Mouse (Mus musculus): ENCODE data around the gene Ggta1. TPM values are rescaled to one million over a fixed set of nuclear protein-coding genes. Genes with fewer than 3 reads are reported as not detected.

Gene Ggta1
- polyA plus RNA-seq (2012; rRNA removed) = 0.68 and 1.4 TPM in 2 replicates

DNA sequence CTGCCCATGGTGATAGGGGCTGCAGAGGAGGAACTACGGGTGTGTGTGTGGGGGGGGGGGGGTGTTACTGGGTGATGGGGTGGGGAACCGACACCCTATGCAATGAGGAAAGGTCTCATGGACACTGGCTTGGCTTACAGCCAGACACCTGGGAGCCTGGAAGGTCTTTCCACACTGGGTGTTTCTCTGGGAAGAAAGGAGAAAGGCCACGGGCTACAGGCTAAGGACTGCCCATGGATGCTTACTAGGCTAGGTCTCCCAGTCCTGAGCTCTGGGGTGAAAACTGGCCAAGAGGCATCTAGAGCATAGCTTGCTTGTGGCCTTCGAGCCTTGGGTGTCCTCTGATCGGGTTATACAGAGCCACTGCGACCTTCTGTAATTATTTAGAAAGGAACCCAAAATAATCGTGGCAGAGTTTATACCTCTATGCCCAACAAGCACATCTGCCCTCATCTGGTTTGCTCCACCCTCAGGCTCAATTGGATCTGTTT, at the start of gene Ggta1:
Ggta1 (minus strand) TSS at position 441 of the 491 bp plus-strand sequence.
- no peak for TF ChIP-seq POLR2A (IDR thresholded peaks at IDR 0.05; ENCODE audit: control insufficient read depth, low read depth, low read length)
- H3K27me3 ChIP-seq (ENCODE audit: control insufficient read depth, insufficient read depth, low read length) = peaks cover 2% of the 10 kb centered on the region; the same call in 1 of the 2 replicates
- no peak within 1 kb of the TSS for H3K27ac ChIP-seq (ENCODE audit: control insufficient read depth, insufficient read depth, low read depth, low read length)
- peaks cover 10% of the 10 kb centered on the region for H3K4me1 ChIP-seq (ENCODE audit: control insufficient read depth, insufficient read depth, low read length)
- peak within 1 kb of the TSS; percentile 38 for H3K4me3 ChIP-seq (ENCODE audit: control insufficient read depth, low read depth, low read length)
- H3K36me3 ChIP-seq (ENCODE audit: control insufficient read depth, insufficient read depth, low read length) = no peaks in the 10 kb centered on the region

DNA sequence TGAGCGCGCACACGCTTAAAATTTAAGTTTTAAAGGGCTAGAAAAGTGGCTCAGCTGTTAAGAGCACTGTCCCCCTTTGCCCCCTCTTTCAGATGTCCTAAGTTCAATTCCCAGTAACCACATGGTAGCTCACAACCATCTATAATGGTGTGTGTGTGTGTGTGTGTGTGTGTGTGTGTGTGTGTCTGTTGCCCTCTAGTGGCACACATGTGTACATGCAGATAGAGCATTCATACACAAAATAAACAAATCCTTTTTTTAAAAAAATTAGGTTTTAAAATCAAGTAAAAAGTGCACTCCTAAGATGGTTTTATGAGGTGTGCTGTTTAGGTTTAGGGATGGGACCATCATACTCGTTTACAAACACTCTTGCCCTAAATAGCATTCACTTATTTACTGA, 49.2 kb upstream of the Ggta1 start:
- H3K4me3 ChIP-seq (ENCODE audit: control insufficient read depth, low read depth, low read length) = no peak overlapping the region
- H3K36me3 ChIP-seq (ENCODE audit: control insufficient read depth, insufficient read depth, low read length) = no peaks in the 10 kb centered on the region
- no peak overlapping the region for H3K27ac ChIP-seq (ENCODE audit: control insufficient read depth, insufficient read depth, low read depth, low read length)
- H3K27me3 ChIP-seq (ENCODE audit: control insufficient read depth, insufficient read depth, low read length) = no peaks in the 10 kb centered on the region
- H3K4me1 ChIP-seq (ENCODE audit: control insufficient read depth, insufficient read depth, low read length) = peaks cover 5% of the 10 kb centered on the region
- TF ChIP-seq CTCF (IDR thresholded peaks at IDR 0.05; ENCODE audit: control insufficient read depth, insufficient read depth, insufficient replicate concordance, low read depth, low read length) (no peak), POLR2A (IDR thresholded peaks at IDR 0.05; ENCODE audit: control insufficient read depth, low read depth, low read length) (no peak)

DNA sequence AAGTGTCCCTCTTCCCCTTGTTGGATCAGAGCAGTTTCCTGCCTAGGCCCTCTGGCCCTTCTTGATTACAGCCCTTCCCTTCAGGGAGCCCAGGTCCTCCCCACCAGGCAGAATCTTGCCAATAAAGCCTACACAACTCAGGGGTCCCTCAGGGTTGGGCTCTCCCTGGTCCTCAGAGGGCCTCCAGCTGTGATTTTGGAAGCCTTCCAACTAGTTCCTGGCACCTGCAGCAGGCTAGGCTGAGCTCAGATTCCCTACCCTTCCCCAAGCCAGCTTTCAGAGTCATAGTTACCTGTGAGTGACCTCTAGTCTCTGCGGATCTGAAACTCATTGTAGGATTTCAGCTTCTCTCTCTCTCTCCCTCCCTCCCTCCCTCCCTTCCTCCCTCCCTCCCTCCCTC, 47.9 kb upstream of the Ggta1 start:
- peaks cover 7% of the 10 kb centered on the region for H3K4me1 ChIP-seq (ENCODE audit: control insufficient read depth, insufficient read depth, low read length)
- no peaks in the 10 kb centered on the region for H3K27me3 ChIP-seq (ENCODE audit: control insufficient read depth, insufficient read depth, low read length)
- TF ChIP-seq CTCF (IDR thresholded peaks at IDR 0.05; ENCODE audit: control insufficient read depth, insufficient read depth, insufficient replicate concordance, low read depth, low read length) = no peak
- TF ChIP-seq POLR2A (IDR thresholded peaks at IDR 0.05; ENCODE audit: control insufficient read depth, low read depth, low read length) = no peak
- no peak overlapping the region for H3K4me3 ChIP-seq (ENCODE audit: control insufficient read depth, low read depth, low read length)
- no peak overlapping the region for H3K27ac ChIP-seq (ENCODE audit: control insufficient read depth, insufficient read depth, low read depth, low read length)
- H3K36me3 ChIP-seq (ENCODE audit: control insufficient read depth, insufficient read depth, low read length) = no peaks in the 10 kb centered on the region

DNA sequence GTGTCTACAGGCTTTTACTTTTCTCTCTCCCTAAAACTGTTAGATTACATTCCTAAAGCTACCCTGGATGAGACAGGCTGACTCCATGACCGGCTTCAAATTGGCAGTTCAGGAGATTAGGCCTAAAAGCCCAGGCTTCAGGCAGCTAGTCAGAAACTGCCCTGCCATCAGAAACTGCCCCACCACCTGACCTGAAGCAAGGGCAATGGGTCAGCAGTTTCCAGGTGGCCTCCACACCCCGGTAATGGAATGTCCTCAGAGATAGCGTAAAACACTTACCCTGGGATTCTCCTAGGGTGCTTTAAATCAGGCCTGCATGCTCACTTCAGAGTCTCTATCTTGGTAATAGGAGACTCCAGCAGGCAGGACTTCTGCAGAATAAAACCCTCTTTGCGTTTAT, 46.9 kb upstream of the Ggta1 start:
- Histone ChIP-seq H3K36me3 (ENCODE audit: control insufficient read depth, insufficient read depth, low read length) (no peaks in the 10 kb centered on the region), H3K27me3 (ENCODE audit: control insufficient read depth, insufficient read depth, low read length) (no peaks in the 10 kb centered on the region), H3K4me3 (ENCODE audit: control insufficient read depth, low read depth, low read length) (no peak overlapping the region), H3K27ac (ENCODE audit: control insufficient read depth, insufficient read depth, low read depth, low read length) (no peak overlapping the region), H3K4me1 (ENCODE audit: control insufficient read depth, insufficient read depth, low read length) (peaks cover 7% of the 10 kb centered on the region)
- TF ChIP-seq CTCF (IDR thresholded peaks at IDR 0.05; ENCODE audit: control insufficient read depth, insufficient read depth, insufficient replicate concordance, low read depth, low read length) (no peak), POLR2A (IDR thresholded peaks at IDR 0.05; ENCODE audit: control insufficient read depth, low read depth, low read length) (no peak)

DNA sequence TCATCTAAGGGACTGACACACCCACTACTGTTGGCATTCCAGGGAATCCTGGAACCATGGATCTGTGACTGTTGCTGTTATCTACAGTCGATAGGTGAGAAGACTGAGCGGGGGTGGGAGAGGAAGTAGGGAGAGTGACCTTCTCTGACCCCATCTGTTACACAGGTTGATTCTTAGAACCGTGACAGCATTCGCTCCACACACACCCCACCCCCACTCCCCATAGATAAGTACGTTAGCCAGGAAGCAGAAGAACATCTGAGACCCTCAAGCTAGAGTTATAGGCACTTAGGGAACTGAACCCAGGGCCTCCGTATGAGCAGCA, 46.3 kb upstream of the Ggta1 start:
- H3K27me3 ChIP-seq (ENCODE audit: control insufficient read depth, insufficient read depth, low read length) = no peaks in the 10 kb centered on the region
- no peak overlapping the region for H3K4me3 ChIP-seq (ENCODE audit: control insufficient read depth, low read depth, low read length)
- H3K27ac ChIP-seq (ENCODE audit: control insufficient read depth, insufficient read depth, low read depth, low read length) = no peak overlapping the region; the same call in 1 of the 2 replicates
- H3K4me1 ChIP-seq (ENCODE audit: control insufficient read depth, insufficient read depth, low read length) = peaks cover 10% of the 10 kb centered on the region
- no peak for TF ChIP-seq CTCF (IDR thresholded peaks at IDR 0.05; ENCODE audit: control insufficient read depth, insufficient read depth, insufficient replicate concordance, low read depth, low read length)
- TF ChIP-seq POLR2A (IDR thresholded peaks at IDR 0.05; ENCODE audit: control insufficient read depth, low read depth, low read length) = no peak
- no peaks in the 10 kb centered on the region for H3K36me3 ChIP-seq (ENCODE audit: control insufficient read depth, insufficient read depth, low read length)

DNA sequence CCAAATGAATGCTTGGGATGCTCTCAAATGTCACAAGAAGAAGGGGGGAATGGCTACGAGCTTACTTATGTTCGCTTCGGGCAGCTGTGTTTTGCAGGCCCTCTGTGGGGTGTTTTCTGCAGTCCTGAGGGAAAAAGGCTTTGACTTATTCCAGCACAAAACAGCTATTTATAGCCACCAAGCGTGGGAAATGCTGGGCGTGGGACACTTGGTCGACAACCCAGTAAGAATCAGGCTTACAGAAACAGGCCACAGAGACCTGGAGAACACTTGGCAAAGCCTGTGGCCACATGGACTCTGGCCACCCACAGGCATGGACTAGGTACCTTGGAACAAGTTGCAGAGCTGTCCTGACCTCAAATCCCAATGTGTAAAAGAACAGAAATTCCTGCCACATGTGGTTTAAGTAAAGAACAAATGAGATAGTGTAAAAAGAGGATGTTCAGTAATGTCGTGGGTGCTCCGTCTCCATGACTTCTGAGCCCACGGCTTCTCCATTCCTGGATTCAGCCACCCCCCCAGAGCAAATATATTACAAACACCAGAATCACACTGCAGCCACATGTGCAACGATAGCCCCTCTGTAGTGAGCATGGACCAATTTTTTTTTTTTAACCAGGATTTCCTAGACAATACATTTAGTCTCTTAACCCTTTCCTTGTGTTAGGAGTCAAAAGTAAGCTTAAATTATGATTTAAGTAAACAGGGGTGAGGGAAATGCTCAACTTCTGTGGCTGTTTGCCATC, 45.7 kb upstream of the Ggta1 start:
- Histone ChIP-seq H3K4me3 (ENCODE audit: control insufficient read depth, low read depth, low read length) (no peak overlapping the region), H3K4me1 (ENCODE audit: control insufficient read depth, insufficient read depth, low read length) (peaks cover 13% of the 10 kb centered on the region), H3K27me3 (ENCODE audit: control insufficient read depth, insufficient read depth, low read length) (no peaks in the 10 kb centered on the region), H3K36me3 (ENCODE audit: control insufficient read depth, insufficient read depth, low read length) (no peaks in the 10 kb centered on the region), H3K27ac (ENCODE audit: control insufficient read depth, insufficient read depth, low read depth, low read length) (no peak overlapping the region; the same call in none of the 2 replicates)
- TF ChIP-seq POLR2A (IDR thresholded peaks at IDR 0.05; ENCODE audit: control insufficient read depth, low read depth, low read length) (no peak), CTCF (IDR thresholded peaks at IDR 0.05; ENCODE audit: control insufficient read depth, insufficient read depth, insufficient replicate concordance, low read depth, low read length) (no peak)

DNA sequence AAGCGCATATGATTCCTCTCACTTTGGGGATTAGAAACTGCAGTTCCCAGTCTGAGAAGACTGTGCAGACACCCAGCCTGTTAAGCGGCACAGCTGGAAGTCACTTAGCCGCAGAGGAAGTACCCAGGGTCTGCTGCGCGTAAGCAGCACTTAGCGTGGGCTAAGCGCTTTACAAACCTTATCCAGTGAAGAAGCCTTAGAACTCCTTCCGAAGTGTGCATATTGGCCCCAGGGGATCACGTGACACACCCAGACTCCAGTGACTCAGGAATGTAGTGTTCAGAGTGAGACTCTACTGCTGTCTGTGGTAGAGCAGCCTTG, 44.1 kb upstream of the Ggta1 start:
- Histone ChIP-seq H3K27ac (ENCODE audit: control insufficient read depth, insufficient read depth, low read depth, low read length) (no peak overlapping the region), H3K4me1 (ENCODE audit: control insufficient read depth, insufficient read depth, low read length) (peaks cover 26% of the 10 kb centered on the region)

More for the DNA sequence above, 44.1 kb upstream of the Ggta1 start:
- TF ChIP-seq CTCF (IDR thresholded peaks at IDR 0.05; ENCODE audit: control insufficient read depth, insufficient read depth, insufficient replicate concordance, low read depth, low read length) = no peak
- no peak for TF ChIP-seq POLR2A (IDR thresholded peaks at IDR 0.05; ENCODE audit: control insufficient read depth, low read depth, low read length)
- Histone ChIP-seq H3K27me3 (ENCODE audit: control insufficient read depth, insufficient read depth, low read length) (no peaks in the 10 kb centered on the region), H3K36me3 (ENCODE audit: control insufficient read depth, insufficient read depth, low read length) (no peaks in the 10 kb centered on the region), H3K4me3 (ENCODE audit: control insufficient read depth, low read depth, low read length) (no peak overlapping the region)
